Mouse (Mus musculus) midbrain, embryonic 13.5 days (tissue): ENCODE measurements around the gene Kcnma1. TPM values are rescaled to one million over a fixed set of nuclear protein-coding genes. Genes with fewer than 3 reads are reported as not detected.
A peak's percentile ranks its signal among the peaks of the same experiment; 100 is the strongest.

ENCODE experiments used
- ATAC-seq: fragments of 200-750 bp; cut with Nextera tagmentation; 2 replicates; pipeline ENCODE4 v1.8.0; 2017; ENCODE audit warnings: mild to moderate bottlenecking, moderate TSS enrichment, moderate library complexity
- H3K27ac ChIP-seq: fragments of 300-500 bp; sonication (generic); 2 replicates; pipeline ENCODE4 v1.5.1; 2015; ENCODE audit warnings: inconsistent platforms, mild to moderate bottlenecking, moderate library complexity
- H3K27me3 ChIP-seq: fragments of 300-500 bp; sonication (generic); 2 replicates; pipeline ENCODE4 v1.6.1; 2015; ENCODE audit warnings: mild to moderate bottlenecking, inconsistent platforms
- H3K36me3 ChIP-seq: fragments of 300-500 bp; sonication (generic); 2 replicates; pipeline ENCODE4 v1.6.1; 2015; ENCODE audit warnings: mild to moderate bottlenecking, inconsistent platforms
- H3K4me1 ChIP-seq: fragments of 300-500 bp; sonication (generic); replicated peaks from 2 replicates; pipeline ENCODE4 v1.6.1; 2015; ENCODE audit warnings: inconsistent platforms
- H3K4me2 ChIP-seq: fragments of 300-500 bp; sonication (generic); replicated peaks from 2 replicates; pipeline ENCODE4 v1.6.1; 2015; ENCODE audit warnings: moderate library complexity, mild to moderate bottlenecking, inconsistent platforms
- H3K4me3 ChIP-seq: fragments of 300-500 bp; sonication (generic); replicated peaks from 2 replicates; pipeline ENCODE4 v1.5.1; 2015; ENCODE audit warnings: mild to moderate bottlenecking, inconsistent platforms
- H3K9ac ChIP-seq: fragments of 300-500 bp; sonication (generic); replicated peaks from 2 replicates; pipeline ENCODE4 v1.6.1; 2015; ENCODE audit warnings: mild to moderate bottlenecking, inconsistent platforms
- H3K9me3 ChIP-seq: fragments of 300-500 bp; sonication (generic); 2 replicates; pipeline ENCODE4 v1.6.1; 2016; ENCODE audit warnings: mild to moderate bottlenecking, inconsistent platforms
- WGBS: fragments of 180-500 bp; shearing (Covaris S2); methylation state at CpG from one replicate; pipeline ENCODE4 v1.1.7; 2015; 5-methylcytosine and 5-hydroxymethylcytosine counted together
- polyA plus RNA-seq: library from polyadenylated mRNA; unstranded; fragments of >200 nt; fragmentation: Nextera tagmentation; extraction: Ambion mirVana; gene quantifications from 2 replicates; pipeline ENCODE4 v1.2.1, GENCODE M21; 2015

Gene Kcnma1
- polyA plus RNA-seq, 1 experiment from 2014 or later, result 8.1 TPM

GRCm38 (mm10) chr14:23896036-23896435 is 118.3 kb downstream of the Kcnma1 start:
- no peak for ATAC-seq
- no peak overlapping the region for H3K9ac ChIP-seq
- H3K4me1 ChIP-seq, result peaks cover 12% of the 10 kb centered on the region; the same call in 1 of the 2 replicates
- H3K27ac ChIP-seq, result no peak overlapping the region
- H3K36me3 ChIP-seq, result no peaks in the 10 kb centered on the region
- H3K4me2 ChIP-seq, result no peak overlapping the region
- H3K27me3 ChIP-seq, result no peaks in the 10 kb centered on the region
- WGBS, result 90% methylated on average over 3 of the region's 3 CpGs
- no peak overlapping the region for H3K4me3 ChIP-seq
- H3K9me3 ChIP-seq, result no peaks in the 10 kb centered on the region

- Histone ChIP-seq H3K4me3 (no peak overlapping the region), H3K4me1 (no peaks in the 10 kb centered on the region), H3K4me2 (no peak overlapping the region), H3K27me3 (no peaks in the 10 kb centered on the region), H3K27ac (no peak overlapping the region), H3K9me3 (no peaks in the 10 kb centered on the region), H3K9ac (no peak overlapping the region), H3K36me3 (no peaks in the 10 kb centered on the region)
- no peak for ATAC-seq
- WGBS, result 84% methylated on average over 4 of the region's 4 CpGs
Measured at GRCm38 (mm10) chr14:23886112-23886511, 128.2 kb downstream of the Kcnma1 start.

DNA sequence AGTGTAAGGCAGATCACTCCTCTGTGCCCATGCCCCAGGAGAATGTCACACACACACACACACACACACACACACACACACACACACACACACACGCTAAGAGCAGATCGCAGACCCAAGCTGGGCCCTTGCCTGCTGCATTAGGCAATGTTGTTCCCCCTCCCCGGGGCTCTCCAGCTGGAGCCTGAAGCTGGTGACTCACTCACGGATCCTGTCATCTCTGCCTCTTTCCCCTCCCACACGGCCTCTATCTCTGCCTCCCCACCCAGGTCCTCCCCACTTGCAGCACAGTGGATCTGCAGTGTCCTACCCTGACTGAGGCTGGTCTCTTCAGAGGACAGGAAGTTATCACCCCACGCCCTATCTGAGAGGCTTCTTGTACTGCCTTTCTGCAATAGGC is 128.8 kb downstream of the Kcnma1 start:
- Histone ChIP-seq H3K9me3 (no peaks in the 10 kb centered on the region), H3K9ac (no peak overlapping the region), H3K4me2 (no peak overlapping the region), H3K4me3 (no peak overlapping the region), H3K27ac (no peak overlapping the region), H3K4me1 (no peaks in the 10 kb centered on the region), H3K27me3 (no peaks in the 10 kb centered on the region), H3K36me3 (no peaks in the 10 kb centered on the region)
- WGBS, result 72% methylated on average over 6 of the region's 6 CpGs
- ATAC-seq, result 0 out of 2 replicates have a peak, but pooled peaks have one; percentile 34

DNA sequence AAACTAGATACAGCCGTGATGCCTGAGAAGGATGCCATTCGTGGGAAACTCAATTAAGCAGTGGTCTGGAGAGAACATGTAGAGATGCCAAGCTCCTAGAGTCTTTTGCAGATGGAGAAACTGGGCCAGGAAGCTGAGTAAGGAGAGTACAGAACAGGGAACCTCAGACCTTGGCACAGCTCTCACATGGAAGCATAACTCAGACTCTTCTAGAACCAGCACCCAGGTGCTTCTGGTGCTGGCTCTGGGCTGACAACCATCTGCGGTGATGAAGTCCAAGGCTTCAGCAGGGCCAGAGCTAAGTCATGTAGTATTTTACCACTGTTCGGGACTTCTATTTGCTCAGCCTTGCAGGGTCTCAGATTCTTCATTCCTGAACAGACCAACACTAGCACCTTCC is 129.2 kb downstream of the Kcnma1 start:
- Histone ChIP-seq H3K4me1 (no peaks in the 10 kb centered on the region), H3K9ac (no peak overlapping the region), H3K36me3 (no peaks in the 10 kb centered on the region), H3K4me2 (no peak overlapping the region), H3K27ac (no peak overlapping the region), H3K4me3 (no peak overlapping the region), H3K27me3 (no peaks in the 10 kb centered on the region), H3K9me3 (no peaks in the 10 kb centered on the region)
- WGBS, result 92% methylated on average over 4 of the region's 4 CpGs
- no peak for ATAC-seq

DNA sequence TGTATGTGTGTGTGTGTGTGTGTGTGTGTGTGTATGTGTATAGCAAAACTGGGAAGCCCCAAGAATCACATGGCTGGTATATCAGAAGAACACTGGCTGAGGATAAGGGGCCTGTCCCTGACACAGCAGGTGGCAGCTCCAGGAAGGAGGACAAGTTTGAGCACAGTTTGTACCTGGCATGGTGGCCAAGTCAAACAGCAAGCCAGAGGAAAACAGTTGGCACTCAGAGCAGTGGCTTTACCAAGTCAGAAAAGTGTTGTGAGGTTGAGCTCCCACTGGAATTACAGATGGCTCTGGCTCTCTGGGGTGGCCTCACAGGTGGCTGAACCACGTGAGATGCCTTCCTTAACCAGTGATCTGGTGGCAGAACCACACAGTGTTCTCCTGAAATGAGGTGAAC is 132.3 kb downstream of the Kcnma1 start:
- ATAC-seq, result no peak
- no peaks in the 10 kb centered on the region for H3K9me3 ChIP-seq
- no peak overlapping the region for H3K4me2 ChIP-seq
- no peak overlapping the region for H3K9ac ChIP-seq
- H3K36me3 ChIP-seq, result no peaks in the 10 kb centered on the region
- H3K27me3 ChIP-seq, result no peaks in the 10 kb centered on the region
- 70% methylated on average over 1 of the region's 1 CpGs for WGBS
- H3K4me3 ChIP-seq, result no peak overlapping the region
- no peak overlapping the region for H3K27ac ChIP-seq
- H3K4me1 ChIP-seq, result no peaks in the 10 kb centered on the region

DNA sequence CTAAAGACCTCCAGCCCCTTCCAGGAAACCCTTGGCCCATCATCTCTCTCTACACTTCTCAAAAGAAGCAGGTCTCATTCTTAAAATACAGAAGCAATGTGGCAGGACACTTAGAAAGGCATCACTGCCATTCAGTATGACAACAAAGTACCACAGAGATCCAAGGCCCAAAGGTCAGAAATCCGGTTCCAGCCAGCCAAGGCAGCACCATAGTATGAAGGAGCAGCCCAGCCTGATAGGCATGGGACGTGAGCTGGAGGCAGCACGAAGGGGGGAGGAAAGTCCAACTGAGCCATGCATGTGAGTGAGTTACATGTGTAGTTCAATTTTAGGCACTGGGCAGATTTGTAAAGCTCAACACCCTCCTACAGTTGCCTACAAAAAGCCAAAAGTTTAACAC is 135.0 kb downstream of the Kcnma1 start:
- no peak for ATAC-seq

GRCm38 (mm10) chr14:23877561-23877960 is 136.7 kb downstream of the Kcnma1 start:
- Histone ChIP-seq H3K4me1 (no peaks in the 10 kb centered on the region), H3K9me3 (no peaks in the 10 kb centered on the region), H3K27me3 (no peaks in the 10 kb centered on the region), H3K36me3 (no peaks in the 10 kb centered on the region), H3K9ac (no peak overlapping the region), H3K27ac (no peak overlapping the region), H3K4me3 (no peak overlapping the region), H3K4me2 (no peak overlapping the region)
- ATAC-seq, result no peak
- 88% methylated on average over 5 of the region's 5 CpGs for WGBS

More for the DNA sequence above, 135.0 kb downstream of the Kcnma1 start:
- H3K36me3 ChIP-seq, result no peaks in the 10 kb centered on the region
- no peaks in the 10 kb centered on the region for H3K4me1 ChIP-seq
- H3K27ac ChIP-seq, result no peak overlapping the region
- H3K27me3 ChIP-seq, result no peaks in the 10 kb centered on the region
- 88% methylated on average over 3 of the region's 3 CpGs for WGBS
- H3K9me3 ChIP-seq, result no peaks in the 10 kb centered on the region
- no peak overlapping the region for H3K4me2 ChIP-seq
- no peak overlapping the region for H3K9ac ChIP-seq
- no peak overlapping the region for H3K4me3 ChIP-seq

DNA sequence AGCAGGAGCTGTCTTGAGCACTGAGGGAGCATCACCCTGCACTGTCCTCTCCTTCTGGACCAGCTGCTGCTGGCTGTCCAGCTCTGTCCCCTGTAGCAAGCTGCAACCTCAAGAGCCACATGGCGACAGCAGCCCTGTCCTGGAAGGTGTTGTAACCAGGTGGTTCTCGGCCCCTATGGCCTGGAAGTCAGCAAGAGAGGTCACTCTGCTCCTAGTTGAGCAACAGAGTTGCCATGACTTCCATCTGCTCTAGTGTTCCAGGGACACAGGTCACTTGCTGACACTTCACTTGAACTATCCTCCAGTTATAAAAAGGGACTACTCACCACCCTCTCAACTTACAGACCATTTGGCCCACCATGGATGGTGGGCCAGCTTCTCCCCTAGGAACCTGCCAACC is 139.7 kb downstream of the Kcnma1 start:
- Histone ChIP-seq H3K27me3 (no peaks in the 10 kb centered on the region), H3K4me3 (no peak overlapping the region), H3K4me1 (no peaks in the 10 kb centered on the region), H3K9me3 (no peaks in the 10 kb centered on the region), H3K27ac (no peak overlapping the region), H3K4me2 (no peak overlapping the region), H3K36me3 (no peaks in the 10 kb centered on the region), H3K9ac (no peak overlapping the region)
- no peak for ATAC-seq
- WGBS, result 96% methylated on average over 2 of the region's 2 CpGs

- Histone ChIP-seq H3K27ac (no peak overlapping the region), H3K9me3 (no peaks in the 10 kb centered on the region), H3K4me1 (no peaks in the 10 kb centered on the region), H3K4me3 (no peak overlapping the region), H3K27me3 (no peaks in the 10 kb centered on the region), H3K4me2 (no peak overlapping the region), H3K36me3 (no peaks in the 10 kb centered on the region), H3K9ac (no peak overlapping the region)
- WGBS, result 83% methylated on average over 4 of the region's 4 CpGs
- ATAC-seq, result no peak
Measured at GRCm38 (mm10) chr14:23857034-23857433, 157.3 kb downstream of the Kcnma1 start.

DNA sequence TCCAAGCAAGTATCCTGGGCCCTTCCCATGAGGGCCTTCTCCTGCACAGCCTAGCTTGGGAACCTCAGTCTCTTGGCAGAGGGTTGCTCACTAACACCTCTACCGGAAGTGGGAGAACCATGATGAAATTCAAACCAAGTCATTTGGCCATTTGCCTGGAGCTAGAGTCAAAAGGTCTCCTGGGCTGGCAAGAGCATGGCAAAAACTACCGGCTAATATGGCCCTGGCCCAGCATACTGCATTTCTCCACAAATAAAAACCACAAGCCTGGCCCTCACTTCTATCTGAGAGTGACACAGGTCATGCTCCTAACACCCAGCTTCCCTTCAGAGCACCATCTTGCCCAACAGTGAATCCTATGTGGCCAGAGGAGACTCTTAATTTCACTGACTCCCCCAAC is 159.3 kb downstream of the Kcnma1 start:
- no peaks in the 10 kb centered on the region for H3K27me3 ChIP-seq
- 95% methylated on average over 2 of the region's 2 CpGs for WGBS
- no peak for ATAC-seq
- H3K36me3 ChIP-seq, result no peaks in the 10 kb centered on the region
- no peak overlapping the region for H3K4me3 ChIP-seq
- no peaks in the 10 kb centered on the region for H3K9me3 ChIP-seq
- H3K4me1 ChIP-seq, result no peaks in the 10 kb centered on the region
- H3K4me2 ChIP-seq, result no peak overlapping the region
- H3K27ac ChIP-seq, result no peak overlapping the region
- H3K9ac ChIP-seq, result no peak overlapping the region

GRCm38 (mm10) chr14:23848529-23849141 is 165.7 kb downstream of the Kcnma1 start:
- Histone ChIP-seq H3K9me3 (no peaks in the 10 kb centered on the region), H3K27me3 (no peaks in the 10 kb centered on the region), H3K4me2 (peak overlapping the region; percentile 13), H3K4me1 (peaks cover 17% of the 10 kb centered on the region), H3K27ac (peak overlapping the region; percentile 51; the same call in 1 of the 2 replicates), H3K36me3 (no peaks in the 10 kb centered on the region), H3K9ac (0 out of 2 replicates have a peak overlapping the region, but pooled peaks have one; percentile 3), H3K4me3 (no peak overlapping the region)
- 10% methylated on average over 6 of the region's 6 CpGs for WGBS
- ATAC-seq, result peak; percentile 66; the same call in 1 of the 2 replicates

GRCm38 (mm10) chr14:23846706-23847105 is 167.6 kb downstream of the Kcnma1 start:
- Histone ChIP-seq H3K9me3 (no peaks in the 10 kb centered on the region), H3K4me2 (no peak overlapping the region), H3K4me1 (peaks cover 17% of the 10 kb centered on the region), H3K9ac (no peak overlapping the region), H3K27me3 (no peaks in the 10 kb centered on the region), H3K4me3 (no peak overlapping the region), H3K27ac (no peak overlapping the region), H3K36me3 (no peaks in the 10 kb centered on the region)
- ATAC-seq, result no peak
- 95% methylated on average over 4 of the region's 4 CpGs for WGBS

- H3K4me3 ChIP-seq, result no peak overlapping the region
- H3K9ac ChIP-seq, result no peak overlapping the region
- H3K36me3 ChIP-seq, result no peaks in the 10 kb centered on the region
- H3K27ac ChIP-seq, result no peak overlapping the region
- H3K4me1 ChIP-seq, result no peaks in the 10 kb centered on the region
- ATAC-seq, result no peak
- no peak overlapping the region for H3K4me2 ChIP-seq
- no peaks in the 10 kb centered on the region for H3K27me3 ChIP-seq
- 87% methylated on average over 3 of the region's 3 CpGs for WGBS
- no peaks in the 10 kb centered on the region for H3K9me3 ChIP-seq
Measured at GRCm38 (mm10) chr14:23842025-23842424, 172.3 kb downstream of the Kcnma1 start.
